19 mouse cellular contexts compared by ENCODE assay signal in the genomic region with DNA sequence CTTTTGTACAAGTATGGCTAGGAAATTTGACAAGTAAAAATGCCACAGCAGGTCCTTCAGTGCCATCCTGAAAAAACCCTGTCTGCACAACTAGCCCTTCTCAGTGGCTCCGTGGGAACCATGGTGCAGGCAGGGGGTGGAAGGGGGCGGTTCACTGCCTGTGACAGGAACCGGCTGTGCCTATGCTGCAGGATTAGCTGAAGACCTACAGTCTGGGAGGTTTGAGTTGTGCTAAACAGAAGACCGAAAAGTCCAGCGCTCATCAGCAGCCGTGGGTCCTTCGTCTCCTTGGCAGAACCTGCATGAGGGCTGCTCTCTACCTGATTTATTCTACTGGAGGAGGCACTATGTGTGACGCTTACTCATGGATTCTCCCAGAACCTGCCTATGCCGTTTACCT. TPM values are rescaled to one million over a fixed set of nuclear protein-coding genes. Genes with fewer than 3 reads are reported as not detected.
DNase-seq lines count a peak whose midpoint lies in the region; ATAC-seq and TF ChIP-seq lines count a peak whose summit lies in the region.
"Had no signal": no experiment of that assay in that cellular context is flagged by ENCODE, and none has a peak within 500 bp of the region (broad histone marks: within the 10 kb centered on the region; RNA-seq: fewer than 3 reads in every experiment).

No protein-coding gene starts in this region.

- TF ChIP-seq EP300 in stomach, postnatal 0 days (optimal IDR thresholded peaks at IDR 0.05): no peak

- no peak overlapping the region for H3K9ac ChIP-seq in hindbrain, embryonic 13.5 days
- H3K9ac ChIP-seq in hindbrain, embryonic 14.5 days: no peak overlapping the region
- no peak overlapping the region for H3K9ac ChIP-seq in stomach, embryonic 15.5 days
- no peak overlapping the region for H3K9ac ChIP-seq in stomach, postnatal 0 days (ENCODE audit: low read length)
- H3K9ac ChIP-seq: forebrain, postnatal 0 days; hindbrain, embryonic 15.5 days; limb, embryonic 15.5 days; liver, embryonic 15.5 days had no signal

- no peaks in the 10 kb centered on the region for H3K9me3 ChIP-seq in hindbrain, embryonic 13.5 days
- H3K9me3 ChIP-seq in hindbrain, embryonic 14.5 days (ENCODE audit: control insufficient read depth, low read length): no peaks in the 10 kb centered on the region
- H3K9me3 ChIP-seq in stomach, embryonic 15.5 days: no peaks in the 10 kb centered on the region
- no peaks in the 10 kb centered on the region for H3K9me3 ChIP-seq in stomach, postnatal 0 days (ENCODE audit: control insufficient read depth, low read length)
- H3K9me3 ChIP-seq: forebrain, embryonic 10.5 days; hindbrain, embryonic 15.5 days; limb, embryonic 15.5 days; liver, embryonic 15.5 days had no signal

- 0 out of 2 replicates have a peak, but pooled peaks have one; percentile 36 for ATAC-seq in hindbrain, embryonic 13.5 days (ENCODE audit: low FRiP score)
- no peak for ATAC-seq in hindbrain, embryonic 14.5 days (ENCODE audit: low FRiP score)
- peak; percentile 50; the same call in 1 of the 2 replicates for ATAC-seq in stomach, embryonic 15.5 days (ENCODE audit: insufficient read depth, low FRiP score, low read depth)
- no peak for ATAC-seq in stomach, postnatal 0 days (ENCODE audit: low FRiP score, low TSS enrichment)
- ATAC-seq: forebrain, postnatal 0 days had no signal

- WGBS in hindbrain, embryonic 13.5 days: 79% methylated on average over 9 of the region's 9 CpGs
- 74% methylated on average over 9 of the region's 9 CpGs for WGBS in hindbrain, embryonic 14.5 days
- WGBS in stomach, embryonic 15.5 days: 48% methylated on average over 9 of the region's 9 CpGs
- 44% methylated on average over 9 of the region's 9 CpGs for WGBS in stomach, postnatal 0 days

- no peak overlapping the region for H3K27ac ChIP-seq in hindbrain, embryonic 13.5 days
- no peak overlapping the region for H3K27ac ChIP-seq in hindbrain, embryonic 14.5 days
- peak overlapping the region; percentile 11; the same call in 1 of the 2 replicates for H3K27ac ChIP-seq in layer of hippocampus, adult 2 months
- no peak overlapping the region for H3K27ac ChIP-seq in stomach, embryonic 15.5 days
- no peak overlapping the region for H3K27ac ChIP-seq in stomach, postnatal 0 days (replicated peaks)
- H3K27ac ChIP-seq: forebrain, embryonic 10.5 days; gastrocnemius, adult 2 months; hindbrain, embryonic 15.5 days; limb, embryonic 15.5 days; liver, embryonic 15.5 days had no signal

- H3K27me3 ChIP-seq in hindbrain, embryonic 13.5 days: no peaks in the 10 kb centered on the region
- no peaks in the 10 kb centered on the region for H3K27me3 ChIP-seq in hindbrain, embryonic 14.5 days (ENCODE audit: control insufficient read depth, insufficient read depth, low read length)
- H3K27me3 ChIP-seq in stomach, embryonic 15.5 days (replicated peaks): no peaks in the 10 kb centered on the region
- H3K27me3 ChIP-seq in stomach, postnatal 0 days (ENCODE audit: control insufficient read depth, insufficient read depth, low read length): no peaks in the 10 kb centered on the region
- H3K27me3 ChIP-seq: hindbrain, embryonic 15.5 days; limb, embryonic 15.5 days; liver, embryonic 15.5 days had no signal

- H3K4me3 ChIP-seq in hindbrain, embryonic 13.5 days: no peak overlapping the region
- H3K4me3 ChIP-seq in hindbrain, embryonic 14.5 days (replicated peaks; ENCODE audit: low read length): no peak overlapping the region
- no peak overlapping the region for H3K4me3 ChIP-seq in layer of hippocampus, adult 2 months
- no peak overlapping the region for H3K4me3 ChIP-seq in stomach, embryonic 15.5 days (replicated peaks)
- H3K4me3 ChIP-seq in stomach, postnatal 0 days (ENCODE audit: low read depth, low read length): no peak overlapping the region
- H3K4me3 ChIP-seq: forebrain, embryonic 10.5 days; gastrocnemius, adult 2 months; hindbrain, embryonic 15.5 days; limb, embryonic 15.5 days; liver, embryonic 15.5 days; myocyte had no signal

- TF ChIP-seq CTCF in layer of hippocampus, adult 2 months (conservative IDR thresholded peaks at IDR 0.05): no peak
- no peak for TF ChIP-seq CTCF in stomach, postnatal 0 days (IDR thresholded peaks at IDR 0.05; ENCODE audit: low read depth)

- peaks cover 4% of the 10 kb centered on the region; the same call in 1 of the 2 replicates for H3K36me3 ChIP-seq in hindbrain, embryonic 13.5 days
- peaks cover 18% of the 10 kb centered on the region; the same call in 1 of the 2 replicates for H3K36me3 ChIP-seq in hindbrain, embryonic 14.5 days (replicated peaks; ENCODE audit: control insufficient read depth, insufficient read depth)
- 0 out of 2 replicates have a peak, but pooled peaks cover 3% of the 10 kb centered on the region for H3K36me3 ChIP-seq in stomach, embryonic 15.5 days
- peaks cover 5% of the 10 kb centered on the region for H3K36me3 ChIP-seq in stomach, postnatal 0 days (ENCODE audit: control insufficient read depth, insufficient read depth, low read length)
- H3K36me3 ChIP-seq: liver, embryonic 15.5 days had no signal

- DNase-seq in hindbrain, embryonic 14.5 days (ENCODE audit: low spot score): no peak
- DNase-seq in layer of hippocampus, adult 2 months (ENCODE audit: low spot score in 2 of 2): no peak
- DNase-seq in layer of hippocampus, postnatal 10 days (ENCODE audit: low spot score in 2 of 2): no peak
- DNase-seq in stomach, postnatal 0 days (ENCODE audit: low spot score): no peak
- no peak for DNase-seq in testis, postnatal 14 days (ENCODE audit: low spot score)
- DNase-seq: cerebellum, adult 2 months; cerebellum, postnatal 36 days; forebrain, postnatal 0 days; gastrocnemius, adult 2 months; kidney, adult 11 months; midbrain, embryonic 14.5 days; spleen, adult 18-20 months had no signal

- no peak overlapping the region for H3K4me2 ChIP-seq in hindbrain, embryonic 13.5 days
- no peak overlapping the region for H3K4me2 ChIP-seq in hindbrain, embryonic 14.5 days (replicated peaks)
- no peak overlapping the region for H3K4me2 ChIP-seq in stomach, embryonic 15.5 days
- H3K4me2 ChIP-seq in stomach, postnatal 0 days (replicated peaks; ENCODE audit: low read depth): no peak overlapping the region
- H3K4me2 ChIP-seq: hindbrain, embryonic 15.5 days; limb, embryonic 15.5 days; liver, embryonic 15.5 days had no signal

- H3K4me1 ChIP-seq in hindbrain, embryonic 13.5 days (replicated peaks): peaks cover 14% of the 10 kb centered on the region
- no peaks in the 10 kb centered on the region for H3K4me1 ChIP-seq in hindbrain, embryonic 14.5 days (replicated peaks; ENCODE audit: control insufficient read depth, insufficient read depth, low read length)
- no peaks in the 10 kb centered on the region for H3K4me1 ChIP-seq in stomach, embryonic 15.5 days
- no peaks in the 10 kb centered on the region for H3K4me1 ChIP-seq in stomach, postnatal 0 days (replicated peaks; ENCODE audit: control insufficient read depth, insufficient read depth)
- H3K4me1 ChIP-seq: forebrain, embryonic 10.5 days; liver, embryonic 15.5 days had no signal

RNA-seq across cellular contexts. Expression of gene Adgra3, which starts 59.0 kb away (rescaled TPM):
- 17.7 and 19.6 TPM in 2 replicates for polyA plus RNA-seq in hindbrain, embryonic 13.5 days (2015; fragmentation: Nextera tagmentation; extraction: Ambion mirVana)
- 22.0 and 23.9 TPM in 2 replicates for polyA plus RNA-seq in hindbrain, embryonic 14.5 days (2014; fragmentation: Nextera tagmentation; extraction: Ambion mirVana)
- 10 to 100 TPM; 14.5 to 21.6 TPM for total RNA-seq in layer of hippocampus, adult 2 months (2021)
- 10 to 100 TPM; 44.7 to 54.0 TPM for total RNA-seq in layer of hippocampus, postnatal 10 days (2021)
- polyA plus RNA-seq in stomach, embryonic 15.5 days (2015; fragmentation: Nextera tagmentation; extraction: Ambion mirVana): 20.2 and 21.5 TPM in 2 replicates
- polyA plus RNA-seq in stomach, postnatal 0 days (2015; fragmentation: Nextera tagmentation; extraction: Ambion mirVana): 7.1 and 7.9 TPM in 2 replicates

Comparison
In these comparisons a context has a peak if more than half of its experiments do, and no peak if none do; other contexts are left out.
1. ATAC-seq: peak in hindbrain, embryonic 13.5 days (single experiment) and stomach, embryonic 15.5 days (single experiment); none in hindbrain, embryonic 14.5 days (single experiment) and stomach, postnatal 0 days (single experiment).